Mouse (Mus musculus) midbrain, embryonic 14.5 days (tissue): ENCODE measurements around the gene Elfn2. TPM values are rescaled to one million over a fixed set of nuclear protein-coding genes. Genes with fewer than 3 reads are reported as not detected.

Experiments
- ATAC-seq: fragments of 200-750 bp; cut with Nextera tagmentation; 2 replicates; pipeline ENCODE4 v1.8.0; 2017; ENCODE audit warnings: moderate number of reproducible peaks, moderate library complexity; ENCODE audit not compliant: low FRiP score, low TSS enrichment
- DNase-seq: peaks from one replicate; pipeline ENCODE4 v3.0.0-alpha.2; 2015
- H3K27ac ChIP-seq: fragments of 300-500 bp; sonication (generic); replicated peaks from 2 replicates; pipeline ENCODE4 v1.5.1; 2014; ENCODE audit warnings: mild to moderate bottlenecking, low read depth, low read length, moderate library complexity
- H3K27me3 ChIP-seq: fragments of 300-500 bp; sonication (generic); 2 replicates; pipeline ENCODE4 v1.6.1; 2014; ENCODE audit warnings: low read length, control low read depth, mixed read lengths; ENCODE audit not compliant: control insufficient read depth, insufficient read depth
- H3K36me3 ChIP-seq: fragments of 300-500 bp; sonication (generic); 2 replicates; pipeline ENCODE4 v1.6.1; 2014; ENCODE audit warnings: low read length, control low read depth; ENCODE audit not compliant: control insufficient read depth, insufficient read depth
- H3K4me1 ChIP-seq: fragments of 300-500 bp; sonication (generic); 2 replicates; pipeline ENCODE4 v1.6.1; 2014; ENCODE audit warnings: mild to moderate bottlenecking, antibody characterized with exemption, low read length, control low read depth; ENCODE audit not compliant: control insufficient read depth, insufficient read depth
- H3K4me2 ChIP-seq: fragments of 300-500 bp; sonication (generic); 2 replicates; pipeline ENCODE4 v1.6.1; 2014; ENCODE audit warnings: mild to moderate bottlenecking, low read length, moderate library complexity
- H3K4me3 ChIP-seq: fragments of 300-500 bp; sonication (generic); replicated peaks from 2 replicates; pipeline ENCODE4 v1.5.1; 2014; ENCODE audit warnings: low read depth, low read length
- H3K9ac ChIP-seq: fragments of 300-500 bp; sonication (generic); replicated peaks from 2 replicates; pipeline ENCODE4 v1.6.1; 2014; ENCODE audit warnings: mild to moderate bottlenecking, low read length, moderate library complexity
- H3K9me3 ChIP-seq: fragments of 300-500 bp; sonication (generic); 2 replicates; pipeline ENCODE4 v1.6.1; 2016; ENCODE audit warnings: low read length, control low read depth, mixed read lengths; ENCODE audit not compliant: control insufficient read depth
- WGBS: fragments of 180-500 bp; shearing (Covaris S2); extraction: QIAGEN DNeasy Blood & Tissue Kit; methylation state at CpG from one replicate; pipeline ENCODE4 v1.1.7; 2014; 5-methylcytosine and 5-hydroxymethylcytosine counted together
- polyA plus RNA-seq: library from polyadenylated mRNA; unstranded; fragments of >200 nt; fragmentation: Nextera tagmentation; extraction: Ambion mirVana; gene quantifications from 2 replicates; pipeline ENCODE4 v1.2.1, GENCODE M21; 2014

Elfn2 gene
- polyA plus RNA-seq, 1 experiment from 2014 or later, result 4.0 TPM

- peak overlapping the region; percentile 9; the same call in 1 of the 2 replicates for H3K4me2 ChIP-seq
- H3K27me3 ChIP-seq, result no peaks in the 10 kb centered on the region
- H3K4me3 ChIP-seq, result no peak overlapping the region
- 4% methylated on average over 9 of the region's 9 CpGs for WGBS
- H3K27ac ChIP-seq, result peak overlapping the region; percentile 84
- H3K4me1 ChIP-seq, result peaks cover 46% of the 10 kb centered on the region
- no peaks in the 10 kb centered on the region for H3K36me3 ChIP-seq
- no peaks in the 10 kb centered on the region for H3K9me3 ChIP-seq
- peak; percentile 64 for DNase-seq
- no peak overlapping the region for H3K9ac ChIP-seq
- ATAC-seq, result peak; percentile 38; the same call in 1 of the 2 replicates
Measured at GRCm38 (mm10) chr15:78684111-78684510, 34.5 kb downstream of the Elfn2 start.

- H3K9me3 ChIP-seq, result no peaks in the 10 kb centered on the region
- 6% methylated on average over 8 of the region's 8 CpGs for WGBS
- peaks cover 46% of the 10 kb centered on the region for H3K4me1 ChIP-seq
- DNase-seq, result peak; percentile 80
- H3K36me3 ChIP-seq, result no peaks in the 10 kb centered on the region
- H3K27ac ChIP-seq, result peak overlapping the region; percentile 84
- H3K4me2 ChIP-seq, result no peak overlapping the region
- no peak overlapping the region for H3K4me3 ChIP-seq
- no peak overlapping the region for H3K9ac ChIP-seq
- peak; percentile 34; the same call in 1 of the 2 replicates for ATAC-seq
- H3K27me3 ChIP-seq, result no peaks in the 10 kb centered on the region
Measured at GRCm38 (mm10) chr15:78683474-78683873, 35.1 kb downstream of the Elfn2 start.

- no peaks in the 10 kb centered on the region for H3K27me3 ChIP-seq
- WGBS, result 51% methylated on average over 8 of the region's 8 CpGs
- ATAC-seq (no peak), DNase-seq (no peak)
- H3K9me3 ChIP-seq, result no peaks in the 10 kb centered on the region
- H3K4me1 ChIP-seq, result peaks cover 43% of the 10 kb centered on the region
- 0 out of 2 replicates have a peak overlapping the region, but pooled peaks have one; percentile 20 for H3K9ac ChIP-seq
- no peak overlapping the region for H3K4me3 ChIP-seq
- H3K36me3 ChIP-seq, result no peaks in the 10 kb centered on the region
- no peak overlapping the region; the same call in 1 of the 2 replicates for H3K27ac ChIP-seq
- no peak overlapping the region for H3K4me2 ChIP-seq
Measured at GRCm38 (mm10) chr15:78681781-78682180, 36.8 kb downstream of the Elfn2 start.

GRCm38 (mm10) chr15:78681301-78681700, 37.3 kb downstream of the Elfn2 start:
- H3K4me3 ChIP-seq, result no peak overlapping the region
- DNase-seq (no peak), ATAC-seq (no peak)
- no peaks in the 10 kb centered on the region for H3K36me3 ChIP-seq
- WGBS, result 72% methylated on average over 8 of the region's 8 CpGs
- H3K27ac ChIP-seq, result no peak overlapping the region; the same call in 1 of the 2 replicates
- H3K4me1 ChIP-seq, result peaks cover 40% of the 10 kb centered on the region
- no peaks in the 10 kb centered on the region for H3K27me3 ChIP-seq
- no peak overlapping the region; the same call in 1 of the 2 replicates for H3K9ac ChIP-seq
- H3K4me2 ChIP-seq, result no peak overlapping the region
- H3K9me3 ChIP-seq, result no peaks in the 10 kb centered on the region

GRCm38 (mm10) chr15:78680291-78680690, 38.3 kb downstream of the Elfn2 start:
- H3K36me3 ChIP-seq, result no peaks in the 10 kb centered on the region
- no peak overlapping the region for H3K4me3 ChIP-seq
- H3K27ac ChIP-seq, result no peak overlapping the region
- peaks cover 41% of the 10 kb centered on the region for H3K4me1 ChIP-seq
- no peak for DNase-seq
- WGBS, result 56% methylated on average over 22 of the region's 22 CpGs
- no peak overlapping the region for H3K9ac ChIP-seq
- H3K4me2 ChIP-seq, result no peak overlapping the region
- no peaks in the 10 kb centered on the region for H3K27me3 ChIP-seq
- no peak for ATAC-seq
- no peaks in the 10 kb centered on the region for H3K9me3 ChIP-seq

GRCm38 (mm10) chr15:78677708-78678107, 40.9 kb downstream of the Elfn2 start:
- no peak for ATAC-seq
- Histone ChIP-seq H3K9ac (no peak overlapping the region), H3K36me3 (peaks cover 11% of the 10 kb centered on the region; the same call in 1 of the 2 replicates), H3K4me2 (no peak overlapping the region), H3K4me1 (peaks cover 35% of the 10 kb centered on the region), H3K27ac (0 out of 2 replicates have a peak overlapping the region, but pooled peaks have one; percentile 5), H3K4me3 (no peak overlapping the region), H3K9me3 (no peaks in the 10 kb centered on the region; the same call in 1 of the 2 replicates), H3K27me3 (peaks cover 1% of the 10 kb centered on the region; the same call in 1 of the 2 replicates)
- WGBS, result 43% methylated on average over 5 of the region's 5 CpGs
- peak; percentile 54 for DNase-seq

- WGBS, result 71% methylated on average over 9 of the region's 9 CpGs
- Histone ChIP-seq H3K27me3 (peaks cover 8% of the 10 kb centered on the region; the same call in 1 of the 2 replicates), H3K9ac (no peak overlapping the region), H3K27ac (no peak overlapping the region), H3K4me3 (no peak overlapping the region), H3K4me1 (peaks cover 32% of the 10 kb centered on the region), H3K9me3 (no peaks in the 10 kb centered on the region; the same call in 1 of the 2 replicates), H3K36me3 (peaks cover 14% of the 10 kb centered on the region; the same call in 1 of the 2 replicates), H3K4me2 (no peak overlapping the region)
- DNase-seq, result no peak
- no peak for ATAC-seq
Measured at GRCm38 (mm10) chr15:78677015-78677414, 41.6 kb downstream of the Elfn2 start.

- peaks cover 20% of the 10 kb centered on the region for H3K4me1 ChIP-seq
- no peak overlapping the region for H3K4me2 ChIP-seq
- no peak overlapping the region for H3K4me3 ChIP-seq
- H3K9ac ChIP-seq, result no peak overlapping the region
- no peak overlapping the region for H3K27ac ChIP-seq
- H3K36me3 ChIP-seq, result peaks cover 14% of the 10 kb centered on the region; the same call in 1 of the 2 replicates
- no peaks in the 10 kb centered on the region; the same call in 1 of the 2 replicates for H3K9me3 ChIP-seq
- ATAC-seq (no peak), DNase-seq (no peak)
- peaks cover 11% of the 10 kb centered on the region; the same call in 1 of the 2 replicates for H3K27me3 ChIP-seq
- 46% methylated on average over 6 of the region's 6 CpGs for WGBS
Measured at GRCm38 (mm10) chr15:78674912-78675412, 43.6 kb downstream of the Elfn2 start.

- Histone ChIP-seq H3K36me3 (peaks cover 14% of the 10 kb centered on the region; the same call in 1 of the 2 replicates), H3K27me3 (peaks cover 11% of the 10 kb centered on the region; the same call in 1 of the 2 replicates), H3K4me2 (no peak overlapping the region), H3K4me3 (no peak overlapping the region), H3K9ac (no peak overlapping the region), H3K9me3 (no peaks in the 10 kb centered on the region; the same call in 1 of the 2 replicates), H3K4me1 (peaks cover 20% of the 10 kb centered on the region), H3K27ac (no peak overlapping the region)
- ATAC-seq (no peak), DNase-seq (no peak)
- 84% methylated on average over 19 of the region's 19 CpGs for WGBS
Measured at GRCm38 (mm10) chr15:78673436-78673835, 45.1 kb downstream of the Elfn2 start.
